Mouse (Mus musculus) heart, embryonic 10.5 days (tissue): ENCODE results near the gene Awat1. TPM values are rescaled to one million over a fixed set of nuclear protein-coding genes. Genes with fewer than 3 reads are reported as not detected.

Experiments
- DNase-seq: peaks from one replicate; pipeline ENCODE4 v3.0.0-alpha.2; 2017; ENCODE audit warnings: low spot score
- H3K27ac ChIP-seq: fragments of 300-500 bp; sonication (generic); 2 replicates; pipeline ENCODE4 v1.5.1; 2016; ENCODE audit warnings: mild to moderate bottlenecking
- H3K27me3 ChIP-seq: fragments of 300-500 bp; sonication (generic); 2 replicates; pipeline ENCODE4 v1.6.1; 2016; ENCODE audit warnings: mild to moderate bottlenecking; ENCODE audit not compliant: poor library complexity, insufficient read depth, severe bottlenecking
- H3K36me3 ChIP-seq: fragments of 300-500 bp; sonication (generic); 2 replicates; pipeline ENCODE4 v1.6.1; 2016; ENCODE audit warnings: mild to moderate bottlenecking, moderate library complexity
- H3K4me1 ChIP-seq: fragments of 300-500 bp; sonication (generic); 2 replicates; pipeline ENCODE4 v1.6.1; 2016; ENCODE audit warnings: mild to moderate bottlenecking
- H3K4me3 ChIP-seq: fragments of 300-500 bp; sonication (generic); 2 replicates; pipeline ENCODE4 v1.5.1; 2016; ENCODE audit warnings: mild to moderate bottlenecking, moderate library complexity
- H3K9me3 ChIP-seq: fragments of 300-500 bp; sonication (generic); 2 replicates; pipeline ENCODE4 v1.6.1; 2016; ENCODE audit warnings: mild to moderate bottlenecking, moderate library complexity
- WGBS: fragments of 180-500 bp; shearing (Covaris S2); methylation state at CpG from one replicate; pipeline ENCODE4 v1.1.7; 2016; 5-methylcytosine and 5-hydroxymethylcytosine counted together
- polyA plus RNA-seq: library from polyadenylated mRNA; unstranded; fragments of >200 nt; fragmentation: Nextera tagmentation; extraction: Ambion mirVana; gene quantifications from 2 replicates; pipeline ENCODE4 v1.2.1, GENCODE M21; 2016

Awat1 gene
- polyA plus RNA-seq, 1 experiment from 2014 or later = not detected

DNA sequence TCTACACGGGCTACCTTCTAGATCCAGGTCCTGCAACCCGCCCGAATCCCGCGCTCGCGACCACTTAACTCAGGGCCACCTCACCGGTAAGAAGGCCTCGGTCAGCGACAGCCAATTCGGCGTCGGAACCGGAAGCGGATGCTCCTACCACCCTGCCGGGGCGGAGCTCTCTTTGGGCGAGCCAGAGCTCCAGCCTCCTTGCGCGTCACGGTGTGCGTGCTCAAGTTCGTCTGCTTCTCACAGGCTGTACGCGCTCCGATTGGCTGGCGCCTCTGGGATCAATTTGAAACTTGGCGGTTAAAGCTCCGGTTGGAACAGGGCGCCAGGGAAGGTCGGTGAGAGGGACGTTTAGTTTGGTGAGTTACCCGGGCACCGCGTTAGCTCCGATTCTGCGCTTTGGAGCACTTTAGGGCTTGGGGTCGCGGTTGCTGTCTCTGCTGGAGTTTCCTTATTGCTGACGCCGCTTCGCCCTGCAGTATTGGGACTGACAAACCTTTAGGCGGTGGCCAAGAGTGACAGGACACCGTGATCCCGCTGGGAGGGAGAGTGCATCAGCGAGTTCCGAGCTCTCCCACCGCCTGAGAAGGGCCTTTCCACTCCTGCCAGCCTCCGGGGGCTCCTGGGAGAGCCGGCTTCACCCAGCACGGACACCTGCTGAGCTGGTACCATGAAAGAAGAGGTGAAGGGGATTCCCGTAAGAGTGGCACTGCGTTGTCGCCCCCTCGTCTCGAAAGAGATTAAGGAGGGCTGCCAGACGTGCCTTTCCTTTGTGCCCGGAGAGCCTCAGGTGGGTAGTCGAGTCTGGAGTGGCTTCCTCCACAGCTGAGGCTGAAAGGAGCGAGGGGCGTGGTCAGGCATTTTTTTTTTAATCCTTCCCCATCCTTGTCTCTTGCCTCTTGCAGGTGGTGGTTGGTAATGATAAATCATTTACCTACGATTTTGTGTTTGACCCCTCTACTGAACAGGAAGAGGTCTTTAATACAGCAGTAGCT is 54.0 kb downstream of the Awat1 start, which contains the start of gene Pdzd11:
Pdzd11 (minus strand) TSS at position 767 of the 992 bp plus-strand sequence.
- WGBS = 17% methylated on average over 62 of the region's 62 CpGs
- peak within 1 kb of the TSS; percentile 90 for H3K27ac ChIP-seq
- no peaks in the 10 kb centered on the region for H3K4me1 ChIP-seq
- peaks cover 12% of the 10 kb centered on the region; the same call in 1 of the 2 replicates for H3K36me3 ChIP-seq
- H3K4me3 ChIP-seq = peak within 1 kb of the TSS; percentile 73
- H3K9me3 ChIP-seq = no peaks in the 10 kb centered on the region
- H3K27me3 ChIP-seq = no peaks in the 10 kb centered on the region; the same call in 1 of the 2 replicates
- peak; percentile 96 for DNase-seq

Other genes starting within 250 kb of the Awat1 start
- gene Otud6a, start 143.2 kb upstream of the Awat1 start, polyA plus RNA-seq = not detected in 2 replicates
- 0.52 and 0.62 TPM in 2 replicates for gene Awat2, start 129.5 kb upstream of the Awat1 start, polyA plus RNA-seq
- gene Igbp1, start 78.0 kb upstream of the Awat1 start, polyA plus RNA-seq = 27.4 and 30.3 TPM in 2 replicates
- not detected in 2 replicates for gene Dgat2l6, start 47.4 kb upstream of the Awat1 start, polyA plus RNA-seq
- gene P2ry4, start 22.6 kb downstream of the Awat1 start, polyA plus RNA-seq = not detected in 2 replicates
- 0.97 and 2.3 TPM in 2 replicates for gene Arr3, start 33.2 kb downstream of the Awat1 start, polyA plus RNA-seq
- gene Kif4, start 53.5 kb downstream of the Awat1 start, polyA plus RNA-seq = 30.1 and 30.9 TPM in 2 replicates
- 94.4 and 106 TPM in 2 replicates for gene Pdzd11, start 54.3 kb downstream of the Awat1 start, polyA plus RNA-seq
- gene Gdpd2, start 157.6 kb downstream of the Awat1 start, polyA plus RNA-seq = 0.34 and 0.88 TPM in 2 replicates
- gene Dlg3, start 195.5 kb downstream of the Awat1 start, polyA plus RNA-seq = 3.4 and 8.5 TPM in 2 replicates